ENCODE assay signal across 9 mouse cellular contexts in the genomic region with DNA sequence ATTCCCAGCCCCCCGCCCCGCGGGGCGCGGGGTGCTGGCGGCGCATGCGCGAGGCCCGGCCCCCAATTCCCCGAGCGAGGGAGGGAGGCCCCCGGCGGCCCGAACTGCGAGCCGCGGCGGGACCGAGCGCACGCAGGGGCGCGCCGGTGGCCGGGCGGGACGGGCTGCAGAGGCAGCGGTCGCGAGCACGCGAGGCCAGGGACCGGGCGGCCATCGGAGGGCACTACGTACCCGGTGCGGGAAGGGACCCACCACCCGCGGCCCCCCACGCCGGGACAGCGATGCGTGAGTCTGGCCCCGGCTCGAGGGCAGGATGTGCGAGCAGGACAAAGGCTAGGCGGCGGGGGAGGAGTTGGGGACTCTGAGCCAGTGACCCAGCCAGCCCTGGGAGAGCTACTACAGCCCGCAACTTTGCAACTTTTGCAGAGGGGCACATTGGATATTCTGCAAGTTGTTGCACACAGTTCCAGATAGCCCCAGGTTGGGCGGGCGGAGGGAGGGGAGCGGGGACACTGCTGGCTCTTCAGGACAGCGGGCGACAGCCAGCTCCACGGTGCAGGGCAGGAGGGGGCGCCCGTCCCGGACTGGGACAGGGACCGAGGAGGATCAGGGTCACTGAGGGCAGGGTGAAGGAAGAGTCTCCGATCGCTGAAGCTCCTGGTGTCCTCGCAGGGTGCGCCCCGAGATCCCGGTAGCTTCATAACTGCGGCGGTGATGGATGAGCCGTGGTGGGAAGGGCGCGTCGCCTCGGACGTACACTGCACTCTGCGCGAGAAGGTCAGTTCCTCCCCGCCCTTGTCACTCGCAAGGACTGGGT. TPM values are rescaled to one million over a fixed set of nuclear protein-coding genes. Genes with fewer than 3 reads are reported as not detected.
DNase-seq lines count a peak whose midpoint lies in the region; ATAC-seq and TF ChIP-seq lines count a peak whose summit lies in the region.
"Had no signal": no experiment of that assay in that cellular context is flagged by ENCODE, and none has a peak within 500 bp of the region (broad histone marks: within the 10 kb centered on the region; RNA-seq: fewer than 3 reads in every experiment).

A gene (plus strand): TSS at position 102 of the 817 bp plus-strand sequence.

- H3K9ac ChIP-seq in intestine, embryonic 16.5 days (ENCODE audit: low read depth, low read length), result peak within 1 kb of the TSS; percentile 87
- peak within 1 kb of the TSS; percentile 67 for H3K9ac ChIP-seq in liver, embryonic 12.5 days
- H3K9ac ChIP-seq in stomach, embryonic 15.5 days, result peak within 1 kb of the TSS; percentile 65

- DNase-seq in layer of hippocampus, adult 11-12 months (ENCODE audit: low spot score), result peak; percentile 11
- DNase-seq in layer of hippocampus, postnatal 36 days, result no peak
- DNase-seq in embryo, embryonic 10 days (ENCODE audit: low spot score), result peak; percentile 80
- DNase-seq in heart, adult 11 months, result peak; percentile 96

- H3K27ac ChIP-seq in intestine, embryonic 16.5 days (ENCODE audit: low read length), result peak within 1 kb of the TSS; percentile 84
- peak within 1 kb of the TSS; percentile 36; the same call in 1 of the 2 replicates for H3K27ac ChIP-seq in liver, embryonic 12.5 days
- H3K27ac ChIP-seq in stomach, embryonic 15.5 days, result peak within 1 kb of the TSS; percentile 68

- no peak for TF ChIP-seq POLR2A in myocyte (IDR thresholded peaks at IDR 0.05; ENCODE audit: insufficient read length, low read depth)

- H3K4me3 ChIP-seq in intestine, embryonic 16.5 days (ENCODE audit: low read length), result peak within 1 kb of the TSS; percentile 86
- peak within 1 kb of the TSS; percentile 64 for H3K4me3 ChIP-seq in liver, embryonic 12.5 days
- H3K4me3 ChIP-seq in myocyte, result no peak within 1 kb of the TSS
- peak within 1 kb of the TSS; percentile 82 for H3K4me3 ChIP-seq in stomach, embryonic 15.5 days (replicated peaks)

- 0 out of 2 replicates have a peak, but pooled peaks cover 2% of the 10 kb centered on the region for H3K36me3 ChIP-seq in intestine, embryonic 16.5 days (ENCODE audit: control insufficient read depth, insufficient read depth, low read length)
- no peaks in the 10 kb centered on the region for H3K36me3 ChIP-seq in liver, embryonic 12.5 days
- H3K36me3 ChIP-seq in myocyte (ENCODE audit: control insufficient read depth, insufficient read depth), result no peaks in the 10 kb centered on the region
- peaks cover under 1% of the 10 kb centered on the region; the same call in 1 of the 2 replicates for H3K36me3 ChIP-seq in stomach, embryonic 15.5 days

- peak; percentile 92 for ATAC-seq in intestine, embryonic 16.5 days
- peak; percentile 73 for ATAC-seq in liver, embryonic 12.5 days
- ATAC-seq in stomach, embryonic 15.5 days (ENCODE audit: insufficient read depth, low FRiP score, low read depth), result peak; percentile 79

- H3K4me2 ChIP-seq in intestine, embryonic 16.5 days (ENCODE audit: low read depth, low read length), result peak within 1 kb of the TSS; percentile 79
- peak within 1 kb of the TSS; percentile 81 for H3K4me2 ChIP-seq in liver, embryonic 12.5 days
- H3K4me2 ChIP-seq in myocyte (ENCODE audit: low read depth), result peak within 1 kb of the TSS; percentile 53
- H3K4me2 ChIP-seq in stomach, embryonic 15.5 days, result peak within 1 kb of the TSS; percentile 88

- no peaks in the 10 kb centered on the region for H3K79me2 ChIP-seq in myocyte (ENCODE audit: control insufficient read depth, insufficient read depth)

- H3ac ChIP-seq in myocyte (ENCODE audit: control insufficient read depth, insufficient read length), result no peak within 1 kb of the TSS

- H3K9me3 ChIP-seq in intestine, embryonic 16.5 days (ENCODE audit: control insufficient read depth, low read length), result no peaks in the 10 kb centered on the region
- H3K9me3 ChIP-seq in liver, embryonic 12.5 days (replicated peaks), result no peaks in the 10 kb centered on the region
- H3K9me3 ChIP-seq in stomach, embryonic 15.5 days, result no peaks in the 10 kb centered on the region

- no peaks in the 10 kb centered on the region for H3K27me3 ChIP-seq in intestine, embryonic 16.5 days (replicated peaks; ENCODE audit: control insufficient read depth, insufficient read depth, low read length)
- H3K27me3 ChIP-seq in liver, embryonic 12.5 days (replicated peaks), result peaks cover 27% of the 10 kb centered on the region
- H3K27me3 ChIP-seq in myocyte (ENCODE audit: control insufficient read depth, insufficient read depth, insufficient read length), result peaks cover 31% of the 10 kb centered on the region
- H3K27me3 ChIP-seq in stomach, embryonic 15.5 days (replicated peaks), result no peaks in the 10 kb centered on the region
- H3K27me3 ChIP-seq: CH12.LX had no signal

- peaks cover 13% of the 10 kb centered on the region for H3K4me1 ChIP-seq in intestine, embryonic 16.5 days (ENCODE audit: control insufficient read depth, insufficient read depth, low read length)
- no peaks in the 10 kb centered on the region for H3K4me1 ChIP-seq in liver, embryonic 12.5 days
- H3K4me1 ChIP-seq in stomach, embryonic 15.5 days, result no peaks in the 10 kb centered on the region

- under 1% methylated on average over 71 of the region's 79 CpGs for WGBS in intestine, embryonic 16.5 days
- WGBS in liver, embryonic 12.5 days (ENCODE audit: insufficient replicate concordance), result 3% methylated on average over 63 of the region's 79 CpGs
- under 1% methylated on average over 78 of the region's 79 CpGs for WGBS in stomach, embryonic 15.5 days

TF ChIP-seq in myocyte, 11 proteins besides CTCF, POLR2A, EP300 and RAD21:
- no peak for TF ChIP-seq MYOD1 (IDR thresholded peaks at IDR 0.05; ENCODE audit: control insufficient read depth in 1 of 3, insufficient read length in 2 of 3, low read depth in 2 of 3)
- TF ChIP-seq E2F4 (IDR thresholded peaks at IDR 0.05; ENCODE audit: insufficient read depth), result no peak
- no peak for TF ChIP-seq MYOG (IDR thresholded peaks at IDR 0.05; ENCODE audit: control insufficient read depth in 1 of 3, insufficient read depth in 1 of 3, insufficient read length in 2 of 3, low read depth in 2 of 3)
- TF ChIP-seq TCF3 (IDR thresholded peaks at IDR 0.05; ENCODE audit: insufficient read length, low read depth), result no peak
- TF ChIP-seq USF1 (IDR thresholded peaks at IDR 0.05; ENCODE audit: low read depth), result no peak
- no peak for TF ChIP-seq CEBPB (IDR thresholded peaks at IDR 0.05; ENCODE audit: insufficient read depth, poor library complexity, severe bottlenecking)
- no peak for TF ChIP-seq SRF (IDR thresholded peaks at IDR 0.05; ENCODE audit: control insufficient read depth, insufficient read length, low read depth)
- TF ChIP-seq REST (IDR thresholded peaks at IDR 0.05; ENCODE audit: insufficient read depth, insufficient read length), result no peak
- no peak for TF ChIP-seq POLR2AphosphoS2 (IDR thresholded peaks at IDR 0.05; ENCODE audit: insufficient read length, low read depth)

RNA-seq across cellular contexts. Expression of the gene that starts here (rescaled TPM):
- 10 to 100 TPM in 1 of 2 experiments, 1 to 10 TPM in 1; 8.3 to 11.3 TPM for total RNA-seq in layer of hippocampus, postnatal 36 days (2021)
- polyA plus RNA-seq in intestine, embryonic 16.5 days (2015; fragmentation: Nextera tagmentation; extraction: Ambion mirVana), result 14.6 and 15.0 TPM in 2 replicates
- 5.4 and 5.6 TPM in 2 replicates for polyA plus RNA-seq in liver, embryonic 12.5 days (2016; fragmentation: Nextera tagmentation; extraction: Ambion mirVana)
- 0.14 TPM for polyA plus RNA-seq in myocyte (2012; fragmentation: generic; extraction: Trizol)
- 12.7 and 13.5 TPM in 2 replicates for polyA plus RNA-seq in stomach, embryonic 15.5 days (2015; fragmentation: Nextera tagmentation; extraction: Ambion mirVana)
- total RNA-seq: CH12.LX had no signal

Comparison
In these comparisons a context has a peak if more than half of its experiments do, and no peak if none do; other contexts are left out.
1. DNase-seq: peak in layer of hippocampus, adult 11-12 months (single experiment), embryo, embryonic 10 days (single experiment) and heart, adult 11 months (single experiment); none in layer of hippocampus, postnatal 36 days (0 of 2).
2. Peak in every context shown above with its lines, with median percentiles within 50 percentile points of each other: ATAC-seq, H3K27ac ChIP-seq, H3K4me2 ChIP-seq and H3K9ac ChIP-seq.